Mouse (Mus musculus): ENCODE measurements at regions not wholly inside any gene's neighbourhood (a gene's known extent, or its start where the extent isn't known, plus 50 kb on each side); places are given as distances from the start of the nearest gene placed in this dataset.
A peak's percentile ranks its signal among the peaks of the same experiment; 100 is the strongest.

- no peak overlapping the region for H3K4me2 ChIP-seq
- H3K27me3 ChIP-seq, result no peaks in the 10 kb centered on the region
- WGBS, result 84% methylated on average over 1 of the region's 1 CpGs
- no peaks in the 10 kb centered on the region for H3K9me3 ChIP-seq
- H3K4me3 ChIP-seq (replicated peaks), result no peak overlapping the region
- no peak for ATAC-seq (ENCODE audit: low FRiP score)
- no peaks in the 10 kb centered on the region for H3K4me1 ChIP-seq
- H3K36me3 ChIP-seq (replicated peaks), result no peaks in the 10 kb centered on the region
- H3K27ac ChIP-seq, result no peak overlapping the region
- no peak overlapping the region for H3K9ac ChIP-seq
These were observed 654.0 kb upstream of the Agtr1b start for GRCm38 (mm10) chr3:21020946-21021345.

- Histone ChIP-seq H3K4me3 (replicated peaks) (no peak overlapping the region), H3K4me2 (no peak overlapping the region), H3K4me1 (no peaks in the 10 kb centered on the region), H3K27me3 (no peaks in the 10 kb centered on the region), H3K9me3 (no peaks in the 10 kb centered on the region), H3K27ac (no peak overlapping the region), H3K9ac (no peak overlapping the region), H3K36me3 (replicated peaks) (no peaks in the 10 kb centered on the region)
- no peak for ATAC-seq (ENCODE audit: low FRiP score)
These were observed 653.3 kb upstream of the Agtr1b start for GRCm38 (mm10) chr3:21020297-21020696.

- H3K27me3 ChIP-seq, result no peaks in the 10 kb centered on the region
- H3K4me2 ChIP-seq, result no peak overlapping the region
- 77% methylated on average over 1 of the region's 1 CpGs for WGBS
- no peaks in the 10 kb centered on the region for H3K4me1 ChIP-seq
- no peak for ATAC-seq (ENCODE audit: low FRiP score)
- H3K9me3 ChIP-seq, result no peaks in the 10 kb centered on the region
- no peaks in the 10 kb centered on the region for H3K36me3 ChIP-seq (replicated peaks)
- H3K4me3 ChIP-seq (replicated peaks), result no peak overlapping the region
- no peak overlapping the region for H3K27ac ChIP-seq
- no peak overlapping the region for H3K9ac ChIP-seq
These were observed 642.7 kb upstream of the Agtr1b start for GRCm38 (mm10) chr3:21009650-21010049.

- Histone ChIP-seq H3K4me3 (replicated peaks) (no peak overlapping the region), H3K4me1 (no peaks in the 10 kb centered on the region), H3K9me3 (no peaks in the 10 kb centered on the region), H3K4me2 (no peak overlapping the region), H3K36me3 (replicated peaks) (no peaks in the 10 kb centered on the region), H3K27me3 (no peaks in the 10 kb centered on the region), H3K9ac (no peak overlapping the region), H3K27ac (no peak overlapping the region)
- ATAC-seq (ENCODE audit: low FRiP score), result no peak
These were observed 631.3 kb upstream of the Agtr1b start for GRCm38 (mm10) chr3:20998295-20998694.

- peaks cover 21% of the 10 kb centered on the region for H3K4me1 ChIP-seq
- no peak for ATAC-seq (ENCODE audit: low FRiP score)
- H3K4me3 ChIP-seq (replicated peaks), result no peak overlapping the region
- no peak overlapping the region for H3K9ac ChIP-seq
- 55% methylated on average over 2 of the region's 2 CpGs for WGBS
- no peaks in the 10 kb centered on the region for H3K9me3 ChIP-seq
- H3K4me2 ChIP-seq, result no peak overlapping the region
- no peaks in the 10 kb centered on the region for H3K27me3 ChIP-seq
- H3K27ac ChIP-seq, result no peak overlapping the region
- no peaks in the 10 kb centered on the region for H3K36me3 ChIP-seq (replicated peaks)
These were observed 622.6 kb upstream of the Agtr1b start for GRCm38 (mm10) chr3:20989486-20989970.

- Histone ChIP-seq H3K27ac (peak overlapping the region; percentile 77), H3K9me3 (no peaks in the 10 kb centered on the region), H3K36me3 (replicated peaks) (no peaks in the 10 kb centered on the region), H3K27me3 (no peaks in the 10 kb centered on the region), H3K9ac (no peak overlapping the region), H3K4me2 (no peak overlapping the region), H3K4me3 (replicated peaks) (no peak overlapping the region), H3K4me1 (peaks cover 27% of the 10 kb centered on the region)
- peak; percentile 79 for ATAC-seq (ENCODE audit: low FRiP score)
- 0% methylated on average over 1 of the region's 1 CpGs for WGBS
These were observed 620.0 kb upstream of the Agtr1b start for GRCm38 (mm10) chr3:20986942-20987341.

GRCm38 (mm10) chr3:20986377-20986727 is 619.4 kb upstream of the Agtr1b start:
- Histone ChIP-seq H3K9ac (no peak overlapping the region), H3K4me3 (replicated peaks) (no peak overlapping the region), H3K27ac (peak overlapping the region; percentile 77), H3K27me3 (no peaks in the 10 kb centered on the region), H3K9me3 (no peaks in the 10 kb centered on the region), H3K4me2 (peak overlapping the region; percentile 6; the same call in 1 of the 2 replicates), H3K4me1 (peaks cover 27% of the 10 kb centered on the region), H3K36me3 (replicated peaks) (no peaks in the 10 kb centered on the region)
- 0% methylated on average over 1 of the region's 1 CpGs for WGBS
- ATAC-seq (ENCODE audit: low FRiP score), result peak; percentile 90

GRCm38 (mm10) chr3:20985682-20986376 is 618.9 kb upstream of the Agtr1b start:
- no peaks in the 10 kb centered on the region for H3K27me3 ChIP-seq
- H3K4me3 ChIP-seq (replicated peaks), result no peak overlapping the region
- H3K4me1 ChIP-seq, result peaks cover 27% of the 10 kb centered on the region
- 30% methylated on average over 4 of the region's 4 CpGs for WGBS
- no peaks in the 10 kb centered on the region for H3K36me3 ChIP-seq (replicated peaks)
- peak overlapping the region; percentile 6; the same call in 1 of the 2 replicates for H3K4me2 ChIP-seq
- peak; percentile 74; the same call in 1 of the 2 replicates for ATAC-seq (ENCODE audit: low FRiP score)
- peak overlapping the region; percentile 77 for H3K27ac ChIP-seq
- H3K9me3 ChIP-seq, result no peaks in the 10 kb centered on the region
- no peak overlapping the region for H3K9ac ChIP-seq

- Histone ChIP-seq H3K9me3 (no peaks in the 10 kb centered on the region), H3K4me1 (peaks cover 27% of the 10 kb centered on the region), H3K4me2 (no peak overlapping the region), H3K9ac (no peak overlapping the region), H3K27me3 (no peaks in the 10 kb centered on the region), H3K36me3 (replicated peaks) (no peaks in the 10 kb centered on the region), H3K27ac (0 out of 2 replicates have a peak overlapping the region, but pooled peaks have one; percentile 8), H3K4me3 (replicated peaks) (no peak overlapping the region)
- 24% methylated on average over 1 of the region's 1 CpGs for WGBS
- no peak for ATAC-seq (ENCODE audit: low FRiP score)
These were observed 617.2 kb upstream of the Agtr1b start for GRCm38 (mm10) chr3:20984146-20984545.

- Histone ChIP-seq H3K9me3 (no peaks in the 10 kb centered on the region), H3K9ac (no peak overlapping the region), H3K36me3 (replicated peaks) (no peaks in the 10 kb centered on the region), H3K4me3 (replicated peaks) (no peak overlapping the region), H3K27ac (no peak overlapping the region), H3K4me2 (no peak overlapping the region), H3K27me3 (no peaks in the 10 kb centered on the region), H3K4me1 (no peaks in the 10 kb centered on the region)
- 78% methylated on average over 1 of the region's 1 CpGs for WGBS
- ATAC-seq (ENCODE audit: low FRiP score), result no peak
These were observed 606.1 kb upstream of the Agtr1b start for GRCm38 (mm10) chr3:20973077-20973476.

Measured in forebrain, embryonic 12.5 days (tissue).